Mouse (Mus musculus) liver, embryonic 14.5 days (tissue): ENCODE measurements at regions not wholly inside any gene's neighbourhood (a gene's known extent, or its start where the extent isn't known, plus 50 kb on each side); places are given as distances from the start of the nearest gene placed in this dataset.

Source experiments
- ATAC-seq: fragments of 200-750 bp; cut with Nextera tagmentation; 2 replicates; pipeline ENCODE4 v1.8.0; 2017; ENCODE audit warnings: moderate number of reproducible peaks, mild to moderate bottlenecking, moderate library complexity; ENCODE audit not compliant: insufficient read depth
- DNase-seq, 3 experiments: peaks; one replicate each; pipeline ENCODE4 v3.0.0-alpha.2; 2012 to 2013; ENCODE audit warnings: low read depth in 3 of 3, low spot score in 3 of 3
- H3K27ac ChIP-seq: fragments of 300-500 bp; sonication (generic); 2 replicates; pipeline ENCODE4 v1.5.1; 2014; ENCODE audit warnings: moderate library complexity, mild to moderate bottlenecking, control low read depth, inconsistent platforms
- H3K27me3 ChIP-seq: fragments of 300-500 bp; sonication (generic); 2 replicates; pipeline ENCODE4 v1.6.1; 2014; ENCODE audit warnings: mild to moderate bottlenecking, low read length, moderate library complexity; ENCODE audit not compliant: control insufficient read depth, insufficient read depth
- H3K36me3 ChIP-seq: fragments of 300-500 bp; sonication (generic); replicated peaks from 2 replicates; pipeline ENCODE4 v1.6.1; 2014; ENCODE audit warnings: low read depth; ENCODE audit not compliant: control insufficient read depth, insufficient read depth
- H3K4me1 ChIP-seq, 2 experiments: fragments of 200-500 bp in 1 of 2; fragments of 300-500 bp in 1 of 2; sonication (generic) in 1 of 2; replicated peaks; 2 replicates each; pipeline ENCODE4 v1.6.1; 2012 to 2014; ENCODE audit warnings: antibody characterized with exemption in 1 of 2, inconsistent platforms in 1 of 2, low read length in 1 of 2; ENCODE audit not compliant: control insufficient read depth in 2 of 2, insufficient read depth in 2 of 2
- H3K4me2 ChIP-seq: fragments of 300-500 bp; sonication (generic); 2 replicates; pipeline ENCODE4 v1.6.1; 2014; ENCODE audit warnings: low read depth, mild to moderate bottlenecking, control low read depth, moderate library complexity
- H3K4me3 ChIP-seq, 2 experiments: fragments of 200-500 bp in 1 of 2; fragments of 300-500 bp in 1 of 2; sonication (generic) in 1 of 2; 2 replicates each; pipeline ENCODE4 v1.5.1; 2012 to 2014; ENCODE audit warnings: low read depth in 2 of 2, low read length in 2 of 2, mild to moderate bottlenecking in 2 of 2, control low read depth in 1 of 2, inconsistent platforms in 1 of 2, moderate library complexity in 1 of 2; ENCODE audit not compliant: insufficient read depth in 1 of 2
- H3K9ac ChIP-seq: fragments of 300-500 bp; sonication (generic); replicated peaks from 2 replicates; pipeline ENCODE4 v1.6.1; 2014; ENCODE audit warnings: mild to moderate bottlenecking, control low read depth, moderate library complexity
- H3K9me3 ChIP-seq: fragments of 300-500 bp; sonication (generic); 2 replicates; pipeline ENCODE4 v1.6.1; 2016; ENCODE audit warnings: low read length, mixed read lengths; ENCODE audit not compliant: control insufficient read depth
- CTCF ChIP-seq: IDR thresholded peaks from 2 replicates; pipeline ENCODE4 v1.5.1; 2016; ENCODE audit warnings: antibody characterized with exemption, low read depth, control low read depth
- EP300 ChIP-seq: IDR thresholded peaks from 2 replicates; pipeline ENCODE4 v1.6.1; 2016; ENCODE audit warnings: antibody characterized with exemption, low read depth
- WGBS: fragments of 180-500 bp; shearing (Covaris S2); extraction: QIAGEN DNeasy Blood & Tissue Kit; methylation state at CpG from one replicate; pipeline ENCODE4 v1.1.7; 2014; ENCODE audit not compliant: insufficient replicate concordance; 5-methylcytosine and 5-hydroxymethylcytosine counted together

- Histone ChIP-seq H3K27me3 (no peaks in the 10 kb centered on the region), H3K4me1 (no peaks in the 10 kb centered on the region), H3K9ac (no peak overlapping the region), H3K27ac (no peak overlapping the region), H3K9me3 (no peaks in the 10 kb centered on the region), H3K4me3 (no peak overlapping the region), H3K4me2 (no peak overlapping the region), H3K36me3 (no peaks in the 10 kb centered on the region)
- TF ChIP-seq CTCF (no peak), EP300 (no peak)
- 53% methylated on average over 3 of the region's 3 CpGs for WGBS
- DNase-seq (no peak), ATAC-seq (no peak)
Measured at GRCm38 (mm10) chr5:83533901-83534300, 178.9 kb upstream of the Tecrl start.

- H3K4me3 ChIP-seq = no peak overlapping the region
- H3K9ac ChIP-seq = no peak overlapping the region
- H3K9me3 ChIP-seq = no peaks in the 10 kb centered on the region
- TF ChIP-seq EP300 (no peak), CTCF (no peak)
- ATAC-seq (no peak), DNase-seq (no peak)
- no peaks in the 10 kb centered on the region for H3K4me1 ChIP-seq
- H3K27me3 ChIP-seq = no peaks in the 10 kb centered on the region
- no peak overlapping the region for H3K4me2 ChIP-seq
- WGBS = 49% methylated on average over 1 of the region's 1 CpGs
- no peaks in the 10 kb centered on the region for H3K36me3 ChIP-seq
- no peak overlapping the region for H3K27ac ChIP-seq
Measured at GRCm38 (mm10) chr5:83518661-83519060, 163.7 kb upstream of the Tecrl start.

GRCm38 (mm10) chr5:83484135-83484534 is 129.1 kb upstream of the Tecrl start:
- no peaks in the 10 kb centered on the region for H3K4me1 ChIP-seq
- TF ChIP-seq CTCF (peak; percentile 38; the same call in 1 of the 2 replicates), EP300 (no peak)
- no peak overlapping the region for H3K27ac ChIP-seq
- H3K4me2 ChIP-seq = no peak overlapping the region
- no peaks in the 10 kb centered on the region for H3K36me3 ChIP-seq
- no peak for ATAC-seq
- no peak for DNase-seq
- H3K9me3 ChIP-seq = no peaks in the 10 kb centered on the region
- no peaks in the 10 kb centered on the region for H3K27me3 ChIP-seq
- no peak overlapping the region for H3K4me3 ChIP-seq
- WGBS = 12% methylated on average over 1 of the region's 1 CpGs
- no peak overlapping the region for H3K9ac ChIP-seq

GRCm38 (mm10) chr5:83440259-83440658 is 85.3 kb upstream of the Tecrl start:
- Histone ChIP-seq H3K4me1 (no peaks in the 10 kb centered on the region), H3K36me3 (no peaks in the 10 kb centered on the region), H3K4me2 (no peak overlapping the region), H3K9me3 (no peaks in the 10 kb centered on the region), H3K9ac (no peak overlapping the region), H3K4me3 (no peak overlapping the region), H3K27ac (no peak overlapping the region), H3K27me3 (no peaks in the 10 kb centered on the region)
- peak in 1 of 3 experiments; percentile 2 for DNase-seq
- 7% methylated on average over 3 of the region's 3 CpGs for WGBS
- TF ChIP-seq CTCF (peak; percentile 60), EP300 (no peak)
- ATAC-seq = no peak

- no peaks in the 10 kb centered on the region for H3K4me1 ChIP-seq
- WGBS = 53% methylated on average over 1 of the region's 1 CpGs
- no peaks in the 10 kb centered on the region for H3K36me3 ChIP-seq
- no peaks in the 10 kb centered on the region for H3K9me3 ChIP-seq
- DNase-seq (no peak), ATAC-seq (no peak)
- H3K9ac ChIP-seq = no peak overlapping the region
- no peak overlapping the region for H3K4me2 ChIP-seq
- H3K4me3 ChIP-seq = no peak overlapping the region
- no peaks in the 10 kb centered on the region for H3K27me3 ChIP-seq
- H3K27ac ChIP-seq = no peak overlapping the region
- TF ChIP-seq EP300 (no peak), CTCF (no peak)
Measured at GRCm38 (mm10) chr5:83436510-83436909, 81.5 kb upstream of the Tecrl start.

- Histone ChIP-seq H3K36me3 (no peaks in the 10 kb centered on the region), H3K4me1 (no peaks in the 10 kb centered on the region), H3K9ac (no peak overlapping the region), H3K4me2 (no peak overlapping the region), H3K9me3 (no peaks in the 10 kb centered on the region), H3K4me3 (no peak overlapping the region), H3K27me3 (no peaks in the 10 kb centered on the region), H3K27ac (no peak overlapping the region)
- 51% methylated on average over 5 of the region's 5 CpGs for WGBS
- TF ChIP-seq EP300 (no peak), CTCF (no peak)
- DNase-seq (no peak), ATAC-seq (no peak)
Measured at GRCm38 (mm10) chr5:83421708-83422107, 66.7 kb upstream of the Tecrl start.
